Mouse (Mus musculus): Measurements from ENCODE around the gene Tspan13. TPM values are rescaled to one million over a fixed set of nuclear protein-coding genes. Genes with fewer than 3 reads are reported as not detected.

Tspan13 gene
- polyA plus RNA-seq, 1 experiment = 294 TPM

- peak; percentile 30 for DNase-seq
- TF ChIP-seq CTCF (IDR thresholded peaks at IDR 0.05; ENCODE audit: borderline replicate concordance, control insufficient read depth, extremely low read depth, insufficient read depth, low read length, poor library complexity) (no peak), POLR2A (IDR thresholded peaks at IDR 0.05; ENCODE audit: control insufficient read depth, extremely low read depth, insufficient read depth, low read length, poor library complexity) (no peak)
- H3K4me1 ChIP-seq (replicated peaks; ENCODE audit: control insufficient read depth, insufficient read depth, low read length) = peaks cover 19% of the 10 kb centered on the region
- H3K27ac ChIP-seq (ENCODE audit: control insufficient read depth, insufficient read depth, low read length) = peak overlapping the region; percentile 94
- H3K4me3 ChIP-seq (ENCODE audit: control insufficient read depth, insufficient read depth, low read length) = no peak overlapping the region
- no peaks in the 10 kb centered on the region for H3K27me3 ChIP-seq (ENCODE audit: control insufficient read depth, insufficient read depth, low read length)
- 4% methylated on average over 5 of the region's 5 CpGs for WGBS
- no peaks in the 10 kb centered on the region for H3K36me3 ChIP-seq (ENCODE audit: control insufficient read depth, insufficient read depth, low read length)
These were observed 3.9 kb upstream of the Tspan13 start for GRCm38 (mm10) chr12:36046196-36046595.

- no peak for TF ChIP-seq POLR2A (IDR thresholded peaks at IDR 0.05; ENCODE audit: control insufficient read depth, extremely low read depth, insufficient read depth, low read length, poor library complexity)
- no peak for TF ChIP-seq CTCF (IDR thresholded peaks at IDR 0.05; ENCODE audit: borderline replicate concordance, control insufficient read depth, extremely low read depth, insufficient read depth, low read length, poor library complexity)
- Histone ChIP-seq H3K36me3 (ENCODE audit: control insufficient read depth, insufficient read depth, low read length) (no peaks in the 10 kb centered on the region), H3K4me3 (ENCODE audit: control insufficient read depth, insufficient read depth, low read length) (no peak overlapping the region), H3K27me3 (ENCODE audit: control insufficient read depth, insufficient read depth, low read length) (no peaks in the 10 kb centered on the region), H3K27ac (ENCODE audit: control insufficient read depth, insufficient read depth, low read length) (no peak overlapping the region), H3K4me1 (replicated peaks; ENCODE audit: control insufficient read depth, insufficient read depth, low read length) (peaks cover 24% of the 10 kb centered on the region)
- 52% methylated on average over 2 of the region's 2 CpGs for WGBS
- DNase-seq = no peak
These were observed 2.4 kb upstream of the Tspan13 start for GRCm38 (mm10) chr12:36044691-36045090.

- H3K4me1 ChIP-seq (replicated peaks; ENCODE audit: control insufficient read depth, insufficient read depth, low read length) = peaks cover 29% of the 10 kb centered on the region
- H3K36me3 ChIP-seq (ENCODE audit: control insufficient read depth, insufficient read depth, low read length) = no peaks in the 10 kb centered on the region
- under 1% methylated on average over 50 of the region's 50 CpGs for WGBS
- no peaks in the 10 kb centered on the region for H3K27me3 ChIP-seq (ENCODE audit: control insufficient read depth, insufficient read depth, low read length)
- H3K27ac ChIP-seq (ENCODE audit: control insufficient read depth, insufficient read depth, low read length) = peak overlapping the region; percentile 47
- H3K4me3 ChIP-seq (ENCODE audit: control insufficient read depth, insufficient read depth, low read length) = peak overlapping the region; percentile 75
- TF ChIP-seq POLR2A (IDR thresholded peaks at IDR 0.05; ENCODE audit: control insufficient read depth, extremely low read depth, insufficient read depth, low read length, poor library complexity) (no peak), CTCF (IDR thresholded peaks at IDR 0.05; ENCODE audit: borderline replicate concordance, control insufficient read depth, extremely low read depth, insufficient read depth, low read length, poor library complexity) (no peak)
- DNase-seq = peak; percentile 73
These were observed 475 bp downstream of the Tspan13 start for GRCm38 (mm10) chr12:36041703-36042347.

- H3K4me1 ChIP-seq (replicated peaks; ENCODE audit: control insufficient read depth, insufficient read depth, low read length) = peaks cover 28% of the 10 kb centered on the region
- no peak for DNase-seq
- 9% methylated on average over 4 of the region's 4 CpGs for WGBS
- H3K27ac ChIP-seq (ENCODE audit: control insufficient read depth, insufficient read depth, low read length) = no peak overlapping the region
- H3K4me3 ChIP-seq (ENCODE audit: control insufficient read depth, insufficient read depth, low read length) = 0 out of 2 replicates have a peak overlapping the region, but pooled peaks have one; percentile 1
- H3K27me3 ChIP-seq (ENCODE audit: control insufficient read depth, insufficient read depth, low read length) = no peaks in the 10 kb centered on the region
- H3K36me3 ChIP-seq (ENCODE audit: control insufficient read depth, insufficient read depth, low read length) = no peaks in the 10 kb centered on the region
- TF ChIP-seq POLR2A (IDR thresholded peaks at IDR 0.05; ENCODE audit: control insufficient read depth, extremely low read depth, insufficient read depth, low read length, poor library complexity) (no peak), CTCF (IDR thresholded peaks at IDR 0.05; ENCODE audit: borderline replicate concordance, control insufficient read depth, extremely low read depth, insufficient read depth, low read length, poor library complexity) (no peak)
These were observed 1.1 kb downstream of the Tspan13 start for GRCm38 (mm10) chr12:36041281-36041589.

- DNase-seq = no peak
- Histone ChIP-seq H3K27me3 (ENCODE audit: control insufficient read depth, insufficient read depth, low read length) (no peaks in the 10 kb centered on the region), H3K4me1 (replicated peaks; ENCODE audit: control insufficient read depth, insufficient read depth, low read length) (peaks cover 26% of the 10 kb centered on the region), H3K4me3 (ENCODE audit: control insufficient read depth, insufficient read depth, low read length) (0 out of 2 replicates have a peak overlapping the region, but pooled peaks have one; percentile 1), H3K27ac (ENCODE audit: control insufficient read depth, insufficient read depth, low read length) (peak overlapping the region; percentile 13; the same call in 1 of the 2 replicates), H3K36me3 (ENCODE audit: control insufficient read depth, insufficient read depth, low read length) (no peaks in the 10 kb centered on the region)
- TF ChIP-seq POLR2A (IDR thresholded peaks at IDR 0.05; ENCODE audit: control insufficient read depth, extremely low read depth, insufficient read depth, low read length, poor library complexity) (no peak), CTCF (IDR thresholded peaks at IDR 0.05; ENCODE audit: borderline replicate concordance, control insufficient read depth, extremely low read depth, insufficient read depth, low read length, poor library complexity) (no peak)
- 41% methylated on average over 10 of the region's 10 CpGs for WGBS
These were observed 1.6 kb downstream of the Tspan13 start for GRCm38 (mm10) chr12:36040571-36041280.

GRCm38 (mm10) chr12:36039541-36040084 lies 2.7 kb downstream of the Tspan13 start:
- Histone ChIP-seq H3K27me3 (ENCODE audit: control insufficient read depth, insufficient read depth, low read length) (no peaks in the 10 kb centered on the region), H3K4me1 (replicated peaks; ENCODE audit: control insufficient read depth, insufficient read depth, low read length) (peaks cover 17% of the 10 kb centered on the region), H3K36me3 (ENCODE audit: control insufficient read depth, insufficient read depth, low read length) (no peaks in the 10 kb centered on the region), H3K27ac (ENCODE audit: control insufficient read depth, insufficient read depth, low read length) (peak overlapping the region; percentile 75), H3K4me3 (ENCODE audit: control insufficient read depth, insufficient read depth, low read length) (peak overlapping the region; percentile 20)
- no peak for TF ChIP-seq POLR2A (IDR thresholded peaks at IDR 0.05; ENCODE audit: control insufficient read depth, extremely low read depth, insufficient read depth, low read length, poor library complexity)
- WGBS = 6% methylated on average over 9 of the region's 9 CpGs
- no peak for DNase-seq

Measured in thymus, adult 2 months (tissue).